Mouse (Mus musculus) heart, adult 2 months (tissue): ENCODE data around the gene Klc4. TPM values are rescaled to one million over a fixed set of nuclear protein-coding genes. Genes with fewer than 3 reads are reported as not detected.

Experiments used
- DNase-seq, 2 experiments: peaks; one replicate each; pipeline ENCODE4 v3.0.0; 2021
- H3K27ac ChIP-seq: fragments of 200-600 bp; 2 replicates; pipeline ENCODE4 v1.8.1; 2022
- H3K27me3 ChIP-seq: fragments of 200-500 bp; 2 replicates; pipeline ENCODE4 v1.6.1; 2012; ENCODE audit warnings: mild to moderate bottlenecking, low read length, inconsistent platforms, mixed read lengths; ENCODE audit not compliant: control insufficient read depth, insufficient read depth
- H3K36me3 ChIP-seq: fragments of 200-500 bp; 2 replicates; pipeline ENCODE4 v1.6.1; 2012; ENCODE audit warnings: low read length, inconsistent platforms; ENCODE audit not compliant: control insufficient read depth, insufficient read depth
- H3K4me1 ChIP-seq: fragments of 200-500 bp; 2 replicates; pipeline ENCODE4 v1.6.1; 2011; ENCODE audit warnings: low read length; ENCODE audit not compliant: control insufficient read depth, insufficient read depth
- H3K4me3 ChIP-seq: fragments of 200-600 bp; 2 replicates; pipeline ENCODE4 v1.8.1; 2022
- H3K79me2 ChIP-seq: fragments of 200-500 bp; replicated peaks from 2 replicates; pipeline ENCODE4 v1.6.1; 2012; ENCODE audit warnings: mild to moderate bottlenecking, inconsistent platforms, low read length, moderate library complexity, mixed read lengths; ENCODE audit not compliant: control insufficient read depth, insufficient read depth
- H3K9ac ChIP-seq: fragments of 200-500 bp; 2 replicates; pipeline ENCODE4 v1.6.1; 2012; ENCODE audit warnings: low read depth, mild to moderate bottlenecking, control low read depth, inconsistent platforms, low read length, mixed read lengths
- CTCF ChIP-seq: fragments of 200-600 bp; IDR thresholded peaks from 2 replicates; pipeline ENCODE4 v1.8.1; 2022; ENCODE audit warnings: antibody characterized with exemption, mild to moderate bottlenecking, moderate library complexity
- EP300 ChIP-seq: fragments of 200-500 bp; IDR thresholded peaks from 2 replicates; pipeline ENCODE4 v1.6.1; 2011; ENCODE audit warnings: low read depth, low read length, control low read depth; ENCODE audit not compliant: insufficient read depth
- POLR2A ChIP-seq: fragments of 200-500 bp; IDR thresholded peaks from 2 replicates; pipeline ENCODE4 v1.6.1; 2011; ENCODE audit warnings: mild to moderate bottlenecking, low read depth, low read length, control low read depth; ENCODE audit not compliant: insufficient read depth
- WGBS: fragments of 180-500 bp; shearing (Covaris S2); methylation state at CpG from one replicate; pipeline ENCODE4 v1.1.7; 2018; 5-methylcytosine and 5-hydroxymethylcytosine counted together
- intact Hi-C: fragments of 180-260 bp; cut with DNase I; formaldehyde crosslinking; loops from one replicate; pipeline ENCODE4 v1.15.1; 2025
- polyA plus RNA-seq: library from polyadenylated mRNA; depleted of rRNA; stranded (reverse); fragments of >200 nt; gene quantifications from 2 replicates; pipeline ENCODE4 v1.2.3, GENCODE M21; 2012
- total RNA-seq, 2 experiments: library from RNA; stranded (reverse); gene quantifications; 2 replicates each; pipeline ENCODE4 v1.2.3; 2021

Gene Klc4
- total and polyA plus RNA-seq, 3 experiments, result 20.9 to 25.7 (median 23.5) TPM

- Histone ChIP-seq H3K4me1 (no peaks in the 10 kb centered on the region), H3K9ac (no peak overlapping the region), H3K4me3 (no peak overlapping the region), H3K27me3 (no peaks in the 10 kb centered on the region), H3K79me2 (no peaks in the 10 kb centered on the region), H3K36me3 (no peaks in the 10 kb centered on the region), H3K27ac (peak overlapping the region; percentile 54)
- TF ChIP-seq EP300 (peak; percentile 78), CTCF (no peak), POLR2A (no peak)
- DNase-seq, result peak in 1 of 2 experiments; percentile 67
- intact Hi-C loops, result loop anchor here (2.0 kb wide), 1 partner anchor 16 kb away; the partner anchor contains the start of gene Mea1
- WGBS, result 62% methylated on average over 5 of the region's 5 CpGs
These were observed 16.9 kb upstream of the Klc4 start for GRCm38 (mm10) chr17:46662730-46663129.

DNA sequence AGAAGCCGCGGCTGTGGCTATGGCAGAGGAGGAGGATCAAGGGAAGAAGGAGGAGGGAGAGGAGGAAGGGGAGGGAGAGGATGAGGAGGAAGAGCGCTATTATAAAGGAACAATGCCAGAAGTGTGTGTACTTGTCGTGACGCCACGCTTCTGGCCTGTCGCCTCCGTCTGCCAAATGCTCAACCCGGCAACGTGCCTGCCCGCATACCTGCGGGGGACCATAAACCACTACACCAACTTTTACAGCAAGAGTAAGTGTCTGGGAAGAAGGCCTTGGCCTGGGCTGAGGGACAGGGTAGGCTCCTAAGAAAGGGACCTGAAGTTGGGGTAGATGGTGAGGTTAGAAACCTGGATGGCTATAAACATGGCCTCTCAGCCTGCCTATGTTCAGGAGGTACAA, 16.2 kb upstream of the Klc4 start:
- Histone ChIP-seq H3K27me3 (no peaks in the 10 kb centered on the region), H3K4me1 (no peaks in the 10 kb centered on the region), H3K9ac (no peak overlapping the region), H3K36me3 (no peaks in the 10 kb centered on the region), H3K27ac (peak overlapping the region; percentile 54), H3K79me2 (no peaks in the 10 kb centered on the region), H3K4me3 (no peak overlapping the region)
- 76% methylated on average over 12 of the region's 12 CpGs for WGBS
- DNase-seq, result no peak
- intact Hi-C loops, result loop anchor here (2.0 kb wide), 1 partner anchor 17 kb away; the partner anchor contains the start of gene Mea1
- no peak for TF ChIP-seq POLR2A
- TF ChIP-seq EP300, result no peak
- no peak for TF ChIP-seq CTCF

- intact Hi-C loops, result no loop called here
- Histone ChIP-seq H3K79me2 (no peaks in the 10 kb centered on the region), H3K4me1 (no peaks in the 10 kb centered on the region), H3K27ac (no peak overlapping the region), H3K27me3 (no peaks in the 10 kb centered on the region), H3K4me3 (no peak overlapping the region), H3K9ac (no peak overlapping the region), H3K36me3 (no peaks in the 10 kb centered on the region)
- no peak for DNase-seq
- 94% methylated on average over 9 of the region's 9 CpGs for WGBS
- TF ChIP-seq POLR2A, result no peak
- TF ChIP-seq EP300, result no peak
- no peak for TF ChIP-seq CTCF
These were observed 15.5 kb upstream of the Klc4 start for GRCm38 (mm10) chr17:46661351-46661750.

GRCm38 (mm10) chr17:46656054-46656453, 10.2 kb upstream of the Klc4 start:
- H3K27me3 ChIP-seq, result no peaks in the 10 kb centered on the region
- H3K4me1 ChIP-seq, result peaks cover 8% of the 10 kb centered on the region
- H3K9ac ChIP-seq, result no peak overlapping the region
- DNase-seq, result no peak
- peaks cover 3% of the 10 kb centered on the region for H3K79me2 ChIP-seq
- H3K36me3 ChIP-seq, result no peaks in the 10 kb centered on the region
- H3K4me3 ChIP-seq, result no peak overlapping the region
- TF ChIP-seq EP300 (no peak), CTCF (no peak), POLR2A (no peak)
- no peak overlapping the region for H3K27ac ChIP-seq
- WGBS, result 60% methylated on average over 6 of the region's 6 CpGs
- intact Hi-C loops, result no loop called here

DNA sequence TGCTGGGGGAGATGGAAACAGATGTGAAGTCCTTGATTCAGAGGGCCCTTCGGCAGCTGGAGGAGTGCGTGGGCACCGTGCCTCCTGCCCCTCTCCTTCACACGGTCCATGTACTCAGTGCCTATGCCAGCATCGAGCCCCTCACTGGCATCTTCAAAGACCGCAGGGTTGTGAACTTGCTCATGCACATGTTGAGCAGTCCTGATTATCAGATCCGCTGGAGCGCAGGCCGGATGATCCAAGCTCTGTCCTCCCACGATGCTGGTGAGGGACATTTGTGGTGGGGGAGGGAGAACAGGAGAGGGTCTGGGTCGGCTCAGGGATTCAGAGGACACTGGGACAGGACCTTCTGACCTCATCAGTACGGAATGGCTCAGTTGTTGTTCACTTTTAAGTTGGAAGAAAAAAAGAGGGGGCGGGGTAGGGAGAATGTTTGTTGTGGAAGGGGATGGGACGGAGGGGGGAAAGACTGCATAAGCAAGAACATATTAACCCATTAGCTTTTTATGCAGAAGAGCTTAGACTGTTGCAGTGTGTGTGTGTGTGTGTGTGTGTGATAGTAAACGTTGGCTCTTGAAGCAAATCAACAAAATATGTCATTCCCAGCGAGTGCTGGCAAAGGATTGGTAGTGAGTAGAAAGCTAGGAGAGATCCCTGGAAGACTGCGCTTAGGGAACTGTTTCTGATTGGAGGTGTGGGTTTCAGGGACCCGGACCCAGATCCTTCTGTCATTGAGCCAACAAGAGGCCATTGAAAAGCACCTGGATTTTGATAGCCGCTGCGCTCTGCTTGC, 6.1 kb upstream of the Klc4 start:
- H3K4me3 ChIP-seq, result no peak overlapping the region

GRCm38 (mm10) chr17:46651292-46651691, 5.5 kb upstream of the Klc4 start:
- intact Hi-C loops, result no loop called here
- Histone ChIP-seq H3K79me2 (peaks cover 3% of the 10 kb centered on the region), H3K4me1 (peaks cover 10% of the 10 kb centered on the region), H3K36me3 (no peaks in the 10 kb centered on the region), H3K27ac (peak overlapping the region; percentile 92), H3K4me3 (peak overlapping the region; percentile 73), H3K27me3 (no peaks in the 10 kb centered on the region), H3K9ac (peak overlapping the region; percentile 75)
- no peak for TF ChIP-seq POLR2A
- no peak for TF ChIP-seq CTCF
- TF ChIP-seq EP300, result no peak
- 55% methylated on average over 17 of the region's 17 CpGs for WGBS
- no peak for DNase-seq

More for the DNA sequence above, 6.1 kb upstream of the Klc4 start:
- H3K4me1 ChIP-seq, result peaks cover 10% of the 10 kb centered on the region
- peaks cover 3% of the 10 kb centered on the region for H3K79me2 ChIP-seq
- H3K27me3 ChIP-seq, result no peaks in the 10 kb centered on the region
- no peak for DNase-seq
- WGBS, result 48% methylated on average over 20 of the region's 20 CpGs
- H3K36me3 ChIP-seq, result no peaks in the 10 kb centered on the region
- H3K9ac ChIP-seq, result no peak overlapping the region
- H3K27ac ChIP-seq, result no peak overlapping the region; the same call in 1 of the 2 replicates
- intact Hi-C loops, result no loop called here
- TF ChIP-seq CTCF (no peak), EP300 (no peak), POLR2A (no peak)
